Mouse (Mus musculus) stomach, postnatal 0 days (tissue): Measurements from ENCODE around the gene Nod2. TPM values are rescaled to one million over a fixed set of nuclear protein-coding genes. Genes with fewer than 3 reads are reported as not detected.
A peak's percentile ranks its signal among the peaks of the same experiment; 100 is the strongest.

Experiments
- ATAC-seq: fragments of 200-750 bp; cut with Nextera tagmentation; 2 replicates; pipeline ENCODE4 v1.8.0; 2017; ENCODE audit not compliant: low FRiP score, low TSS enrichment
- DNase-seq: peaks from one replicate; pipeline ENCODE4 v3.0.0-alpha.2; 2016; ENCODE audit warnings: low spot score
- H3K27ac ChIP-seq: fragments of 300-500 bp; sonication (generic); replicated peaks from 2 replicates; pipeline ENCODE4 v1.5.1; 2014; ENCODE audit warnings: mild to moderate bottlenecking, control low read depth
- H3K27me3 ChIP-seq: fragments of 300-500 bp; sonication (generic); 2 replicates; pipeline ENCODE4 v1.6.1; 2014; ENCODE audit warnings: low read length; ENCODE audit not compliant: control insufficient read depth, insufficient read depth
- H3K36me3 ChIP-seq: fragments of 300-500 bp; sonication (generic); 2 replicates; pipeline ENCODE4 v1.6.1; 2014; ENCODE audit warnings: low read length, mixed read lengths; ENCODE audit not compliant: control insufficient read depth, insufficient read depth
- H3K4me1 ChIP-seq: fragments of 300-500 bp; sonication (generic); replicated peaks from 2 replicates; pipeline ENCODE4 v1.6.1; 2014; ENCODE audit warnings: antibody characterized with exemption; ENCODE audit not compliant: control insufficient read depth, insufficient read depth
- H3K4me2 ChIP-seq: fragments of 300-500 bp; sonication (generic); replicated peaks from 2 replicates; pipeline ENCODE4 v1.6.1; 2014; ENCODE audit warnings: low read depth, mild to moderate bottlenecking, control low read depth, moderate library complexity
- H3K4me3 ChIP-seq: fragments of 300-500 bp; sonication (generic); 2 replicates; pipeline ENCODE4 v1.5.1; 2014; ENCODE audit warnings: low read depth, low read length, control low read depth
- H3K9ac ChIP-seq: fragments of 300-500 bp; sonication (generic); 2 replicates; pipeline ENCODE4 v1.6.1; 2014; ENCODE audit warnings: mild to moderate bottlenecking, low read length, control low read depth, mixed read lengths
- H3K9me3 ChIP-seq: fragments of 300-500 bp; sonication (generic); 2 replicates; pipeline ENCODE4 v1.6.1; 2016; ENCODE audit warnings: low read length; ENCODE audit not compliant: control insufficient read depth
- CTCF ChIP-seq: IDR thresholded peaks from 2 replicates; pipeline ENCODE4 v1.5.1; 2016; ENCODE audit warnings: antibody characterized with exemption, low read depth, mild to moderate bottlenecking, moderate library complexity
- EP300 ChIP-seq: optimal IDR thresholded peaks from 2 replicates; pipeline ENCODE3; 2016; ENCODE audit warnings: antibody characterized with exemption
- WGBS: fragments of 180-500 bp; shearing (Covaris S2); extraction: QIAGEN DNeasy Blood & Tissue Kit; methylation state at CpG from one replicate; pipeline ENCODE4 v1.1.7; 2014; 5-methylcytosine and 5-hydroxymethylcytosine counted together
- polyA plus RNA-seq: library from polyadenylated mRNA; unstranded; fragments of >200 nt; fragmentation: Nextera tagmentation; extraction: Ambion mirVana; gene quantifications from 2 replicates; pipeline ENCODE4 v1.2.1, GENCODE M21; 2015

The Nod2 gene
- polyA plus RNA-seq, 1 experiment from 2014 or later: 0.12 TPM

GRCm38 (mm10) chr8:88620931-88621330 lies 26.2 kb upstream of the Nod2 start:
- 49% methylated on average over 5 of the region's 5 CpGs for WGBS
- Histone ChIP-seq H3K27ac (no peak overlapping the region), H3K4me2 (no peak overlapping the region), H3K27me3 (no peaks in the 10 kb centered on the region), H3K9me3 (no peaks in the 10 kb centered on the region), H3K4me3 (no peak overlapping the region), H3K36me3 (no peaks in the 10 kb centered on the region), H3K9ac (no peak overlapping the region), H3K4me1 (no peaks in the 10 kb centered on the region)
- ATAC-seq (no peak), DNase-seq (no peak)
- no peak for TF ChIP-seq CTCF
- no peak for TF ChIP-seq EP300

- H3K36me3 ChIP-seq: no peaks in the 10 kb centered on the region
- H3K27ac ChIP-seq: no peak overlapping the region
- TF ChIP-seq EP300: no peak
- TF ChIP-seq CTCF: peak; percentile 99
- peak; percentile 41; the same call in 1 of the 2 replicates for ATAC-seq
- H3K4me1 ChIP-seq: no peaks in the 10 kb centered on the region
- DNase-seq: peak; percentile 80
- H3K9ac ChIP-seq: no peak overlapping the region
- no peaks in the 10 kb centered on the region for H3K27me3 ChIP-seq
- no peak overlapping the region for H3K4me3 ChIP-seq
- no peak overlapping the region for H3K4me2 ChIP-seq
- no peaks in the 10 kb centered on the region for H3K9me3 ChIP-seq
- under 1% methylated on average over 8 of the region's 8 CpGs for WGBS
Measured at GRCm38 (mm10) chr8:88621408-88621807, 25.7 kb upstream of the Nod2 start.

- no peak for TF ChIP-seq CTCF
- no peak for TF ChIP-seq EP300
- Histone ChIP-seq H3K36me3 (no peaks in the 10 kb centered on the region), H3K9ac (no peak overlapping the region), H3K27ac (no peak overlapping the region), H3K4me3 (no peak overlapping the region), H3K9me3 (no peaks in the 10 kb centered on the region), H3K4me1 (0 out of 2 replicates have a peak, but pooled peaks cover 3% of the 10 kb centered on the region), H3K27me3 (no peaks in the 10 kb centered on the region), H3K4me2 (no peak overlapping the region)
- DNase-seq: no peak
- WGBS: 79% methylated on average over 3 of the region's 3 CpGs
- ATAC-seq: no peak
Measured at GRCm38 (mm10) chr8:88623351-88623750, 23.8 kb upstream of the Nod2 start.

GRCm38 (mm10) chr8:88624276-88624675 lies 22.8 kb upstream of the Nod2 start:
- no peaks in the 10 kb centered on the region for H3K9me3 ChIP-seq
- H3K4me3 ChIP-seq: no peak overlapping the region
- no peaks in the 10 kb centered on the region for H3K36me3 ChIP-seq
- 89% methylated on average over 3 of the region's 3 CpGs for WGBS
- no peak overlapping the region for H3K4me2 ChIP-seq
- H3K4me1 ChIP-seq: 0 out of 2 replicates have a peak, but pooled peaks cover 3% of the 10 kb centered on the region
- H3K9ac ChIP-seq: no peak overlapping the region
- no peak overlapping the region for H3K27ac ChIP-seq
- TF ChIP-seq CTCF (no peak), EP300 (no peak)
- no peak for DNase-seq
- no peaks in the 10 kb centered on the region for H3K27me3 ChIP-seq
- no peak for ATAC-seq

GRCm38 (mm10) chr8:88626433-88626832 lies 20.7 kb upstream of the Nod2 start:
- no peaks in the 10 kb centered on the region for H3K27me3 ChIP-seq
- DNase-seq (no peak), ATAC-seq (no peak)
- no peaks in the 10 kb centered on the region for H3K36me3 ChIP-seq
- no peak overlapping the region for H3K4me3 ChIP-seq
- no peak overlapping the region for H3K27ac ChIP-seq
- no peak overlapping the region for H3K4me2 ChIP-seq
- TF ChIP-seq EP300: no peak
- TF ChIP-seq CTCF: no peak
- H3K9ac ChIP-seq: no peak overlapping the region
- 71% methylated on average over 3 of the region's 3 CpGs for WGBS
- H3K9me3 ChIP-seq: no peaks in the 10 kb centered on the region
- H3K4me1 ChIP-seq: 0 out of 2 replicates have a peak, but pooled peaks cover 3% of the 10 kb centered on the region

- TF ChIP-seq EP300: no peak
- no peak for TF ChIP-seq CTCF
- Histone ChIP-seq H3K36me3 (no peaks in the 10 kb centered on the region), H3K4me1 (0 out of 2 replicates have a peak, but pooled peaks cover 3% of the 10 kb centered on the region), H3K9me3 (no peaks in the 10 kb centered on the region), H3K4me2 (peak overlapping the region; percentile 78), H3K4me3 (peak overlapping the region; percentile 42), H3K9ac (peak overlapping the region; percentile 71), H3K27me3 (no peaks in the 10 kb centered on the region), H3K27ac (no peak overlapping the region)
- 19% methylated on average over 19 of the region's 19 CpGs for WGBS
- DNase-seq (no peak), ATAC-seq (no peak)
Measured at GRCm38 (mm10) chr8:88626940-88627264, 20.2 kb upstream of the Nod2 start.
